27 mouse cellular contexts compared by ENCODE assay signal in the genomic region with DNA sequence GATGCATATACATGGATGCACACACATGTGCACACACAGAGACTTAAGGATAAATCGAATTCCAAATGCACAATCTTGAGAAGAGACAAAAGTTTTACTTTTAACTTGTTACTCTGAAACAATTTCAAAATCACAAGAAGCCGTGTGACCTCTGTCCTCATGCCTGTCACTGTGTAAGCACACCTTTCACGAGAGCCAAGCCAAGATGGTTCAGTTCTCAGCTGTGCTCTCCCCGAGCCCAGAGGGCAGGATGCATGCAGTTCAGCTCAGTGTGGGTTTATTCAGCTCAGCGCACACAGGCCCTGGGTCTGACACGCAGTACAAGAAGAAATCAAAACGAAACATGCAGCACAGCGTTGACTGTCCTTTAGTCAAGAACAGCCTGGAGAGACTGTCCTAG. TPM values are rescaled to one million over a fixed set of nuclear protein-coding genes. Genes with fewer than 3 reads are reported as not detected.
DNase-seq lines count a peak whose midpoint lies in the region; ATAC-seq and TF ChIP-seq lines count a peak whose summit lies in the region.
"Had no signal": no experiment of that assay in that cellular context is flagged by ENCODE, and none has a peak within 500 bp of the region (broad histone marks: within the 10 kb centered on the region; RNA-seq: fewer than 3 reads in every experiment).

No protein-coding gene starts in this region.

- TF ChIP-seq CTCF in kidney, adult 2 months (conservative IDR thresholded peaks at IDR 0.05; ENCODE audit: insufficient read depth, insufficient read length, low read depth, low read length) = no peak
- no peak for TF ChIP-seq CTCF in liver, adult 2 months (IDR thresholded peaks at IDR 0.05; ENCODE audit: low read depth, low read length)

- 65% methylated on average over 8 of the region's 8 CpGs for WGBS in kidney, adult 2 months
- WGBS in liver, adult 2 months = 35% methylated on average over 8 of the region's 8 CpGs

- no peaks in the 10 kb centered on the region for H3K4me1 ChIP-seq in kidney, adult 2 months (ENCODE audit: control insufficient read depth, insufficient read depth, low read length)
- peaks cover 12% of the 10 kb centered on the region for H3K4me1 ChIP-seq in liver, adult 2 months (ENCODE audit: control insufficient read depth, insufficient read depth, low read length)
- H3K4me1 ChIP-seq: forebrain, embryonic 10.5 days had no signal

- no peak for TF ChIP-seq POLR2A in kidney, adult 2 months (IDR thresholded peaks at IDR 0.05; ENCODE audit: low read depth, low read length)
- TF ChIP-seq POLR2A in liver, adult 2 months (IDR thresholded peaks at IDR 0.05; ENCODE audit: extremely low read depth, insufficient read depth, low read length) = no peak

- H3K4me3 ChIP-seq in kidney, adult 2 months (ENCODE audit: insufficient read depth, low read depth, low read length) = no peak overlapping the region
- no peak overlapping the region for H3K4me3 ChIP-seq in liver, adult 2 months (ENCODE audit: insufficient read depth, low read depth, low read length)
- H3K4me3 ChIP-seq: forebrain, embryonic 10.5 days; forebrain, embryonic 13.5 days; heart, adult 2 months; heart, embryonic 10.5 days; heart, embryonic 13.5 days had no signal

- 0 out of 2 replicates have a peak, but pooled peaks have one; percentile 17 for ATAC-seq in monocyte, adult 5-6 weeks (replicated peaks; ENCODE audit: insufficient number of reproducible peaks, low FRiP score, low TSS enrichment, poor library complexity, severe bottlenecking)
- ATAC-seq: forebrain, embryonic 13.5 days; forebrain, embryonic 16.5 days; Patski had no signal

- H3K36me3 ChIP-seq in kidney, adult 2 months (ENCODE audit: control insufficient read depth, insufficient read depth, low read length) = no peaks in the 10 kb centered on the region
- H3K36me3 ChIP-seq in liver, adult 2 months (ENCODE audit: control insufficient read depth, insufficient read depth, low read length) = 0 out of 2 replicates have a peak, but pooled peaks cover 1% of the 10 kb centered on the region

- H3K27ac ChIP-seq in kidney, adult 2 months (ENCODE audit: insufficient read depth, low read depth, low read length) = no peak overlapping the region
- H3K27ac ChIP-seq in liver, adult 2 months (replicated peaks; ENCODE audit: insufficient read depth, low read depth, low read length) = no peak overlapping the region
- H3K27ac ChIP-seq: forebrain, embryonic 10.5 days; forebrain, embryonic 13.5 days; heart, adult 2 months; heart, embryonic 10.5 days; heart, embryonic 13.5 days; hindbrain, embryonic 14.5 days had no signal

- H3K79me2 ChIP-seq in liver, adult 2 months (ENCODE audit: control insufficient read depth, insufficient read depth, low read length) = no peaks in the 10 kb centered on the region

- H3K9ac ChIP-seq in liver, adult 2 months (ENCODE audit: low read depth, low read length) = no peak overlapping the region
- H3K9ac ChIP-seq: forebrain, embryonic 13.5 days; heart, embryonic 13.5 days; hindbrain, embryonic 14.5 days had no signal

- no peaks in the 10 kb centered on the region for H3K27me3 ChIP-seq in kidney, adult 2 months (replicated peaks; ENCODE audit: control insufficient read depth, insufficient read depth, low read length)
- H3K27me3 ChIP-seq in liver, adult 2 months (ENCODE audit: control insufficient read depth, insufficient read depth, low read length) = no peaks in the 10 kb centered on the region
- H3K27me3 ChIP-seq: CH12.LX; forebrain, embryonic 13.5 days; heart, embryonic 13.5 days; Patski had no signal

- peak; percentile 53 for DNase-seq in kidney, adult 2 months
- DNase-seq in kidney, postnatal 10 days = no peak
- peak; percentile 75 for DNase-seq in liver, adult 2 months (ENCODE audit: extremely low read depth, low read depth, low spot score)
- DNase-seq in liver = no peak
- no peak for DNase-seq in thymus, postnatal 14 days
- DNase-seq: adrenal gland, postnatal 10 days; adrenal gland, postnatal 36 days; B cell, adult 2 months; cerebellum, adult 18-20 months; cerebellum, adult 9-10 months; cerebellum, postnatal 14 days; gastrocnemius, postnatal 10 days; gastrocnemius, postnatal 36 days; heart, adult 2 months; heart, postnatal 14 days; heart, postnatal 4 days had no signal

RNA-seq across cellular contexts. Expression of gene Fbxw8, which starts 49.7 kb away (rescaled TPM):
- 60.8 and 64.8 TPM in 2 replicates for polyA plus RNA-seq in kidney, adult 2 months (2012; rRNA removed)
- 15.9 and 18.4 TPM in 2 replicates for total RNA-seq in liver, adult 2 months (2014; rRNA removed)
- 31.7 and 33.8 TPM in 2 replicates for polyA plus RNA-seq in liver, adult 2 months (2012; rRNA removed)
- total RNA-seq in monocyte, adult 5-6 weeks (2017) = 10.3 to 18.2 TPM (median 12.6 TPM) in 3 replicates

RNA-seq across cellular contexts. Expression of gene Hrk, which starts 58.9 kb away (rescaled TPM):
- polyA plus RNA-seq in kidney, adult 2 months (2012; rRNA removed) = 0.01 and 0.02 TPM in 2 replicates
- total RNA-seq in liver, adult 2 months (2014; rRNA removed) = 0.07 and 0.09 TPM in 2 replicates
- 0.02 and 0.05 TPM in 2 replicates for polyA plus RNA-seq in liver, adult 2 months (2012; rRNA removed)
- not detected in 3 replicates for total RNA-seq in monocyte, adult 5-6 weeks (2017)
- total RNA-seq: CH12.LX; granulocyte monocyte progenitor cell, adult 5-6 weeks had no signal
- polyA plus RNA-seq: G1E; heart, embryonic 10.5 days; heart, embryonic 13.5 days had no signal

Comparison
In these comparisons a context has a peak if more than half of its experiments do, and no peak if none do; other contexts are left out.
1. DNase-seq: peak in kidney, adult 2 months (single experiment) and liver, adult 2 months (single experiment); none in kidney, postnatal 10 days (single experiment), liver (single experiment) and thymus, postnatal 14 days (single experiment).